Mouse (Mus musculus): ENCODE measurements at regions not wholly inside any gene's neighbourhood (a gene's known extent, or its start where the extent isn't known, plus 50 kb on each side); places are given as distances from the start of the nearest gene placed in this dataset.

- no peak for DNase-seq (ENCODE audit: low spot score in 2 of 2)
Observed at GRCm38 (mm10) chr7:129979337-129979736, 387.7 kb downstream of the Wdr11 start.

DNA sequence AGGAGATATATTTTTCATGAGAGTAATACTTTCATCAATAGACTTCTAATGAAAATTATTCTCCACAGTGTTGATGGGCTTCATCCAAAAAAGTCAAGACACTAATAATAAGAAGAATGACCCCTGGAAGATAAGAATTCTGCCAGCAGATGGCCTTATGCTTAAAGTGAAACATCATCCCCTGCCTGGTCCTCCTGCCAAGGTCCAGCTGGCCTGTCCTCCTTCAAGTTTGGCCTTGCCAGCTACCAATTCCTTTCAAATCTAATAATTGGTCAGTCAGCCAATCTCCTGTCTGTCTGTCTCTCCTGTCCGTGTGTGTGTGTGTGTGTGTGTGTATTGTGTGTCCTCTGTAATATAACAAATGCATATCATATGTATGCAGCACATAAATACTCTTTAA lies 388.8 kb downstream of the Wdr11 start:
- DNase-seq (ENCODE audit: low spot score in 2 of 2), result no peak

DNA sequence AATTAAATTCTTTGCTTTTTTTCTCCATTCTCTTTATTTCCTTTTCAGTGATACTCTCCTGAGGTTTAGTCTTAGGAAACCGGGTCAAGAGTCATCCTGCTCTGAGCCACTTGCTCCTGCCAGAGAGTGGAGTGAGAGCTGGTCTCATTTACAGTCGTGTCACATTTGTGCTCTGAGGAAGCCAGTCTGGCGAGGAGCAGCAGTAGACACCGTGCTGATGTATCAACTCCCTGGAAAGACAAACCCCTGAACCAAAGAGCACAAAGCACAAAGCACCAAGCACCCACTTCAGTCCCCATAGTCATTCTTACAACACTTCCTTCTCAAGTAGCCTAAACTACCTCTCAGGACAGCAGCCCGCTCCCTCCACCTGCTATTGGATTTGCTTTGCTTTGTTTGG lies 390.7 kb downstream of the Wdr11 start:
- DNase-seq (ENCODE audit: low spot score in 2 of 2), result no peak

GRCm38 (mm10) chr7:129983601-129984120 lies 392.0 kb downstream of the Wdr11 start:
- no peak for DNase-seq (ENCODE audit: low spot score in 2 of 2)

DNA sequence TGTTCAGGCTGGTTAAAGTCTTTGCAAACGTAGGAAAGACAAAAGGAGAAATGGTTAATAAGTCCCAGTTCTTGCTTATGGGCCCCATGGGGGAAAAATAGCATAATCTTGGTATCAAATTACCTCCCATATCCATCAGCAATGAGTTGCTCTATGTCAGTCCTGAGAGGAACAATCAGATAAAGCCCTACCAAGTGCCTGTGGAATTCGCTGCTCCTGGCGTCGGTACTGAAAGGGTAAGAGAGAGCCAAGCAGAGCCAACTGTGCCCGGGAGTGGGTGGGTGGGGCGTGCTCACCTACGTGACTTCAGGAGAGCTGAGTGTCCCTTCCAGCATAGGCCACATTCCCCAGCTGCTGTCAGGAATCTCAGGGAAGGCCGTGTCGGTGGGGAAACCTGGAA lies 392.7 kb downstream of the Wdr11 start:
- DNase-seq (ENCODE audit: low spot score in 2 of 2), result no peak

DNA sequence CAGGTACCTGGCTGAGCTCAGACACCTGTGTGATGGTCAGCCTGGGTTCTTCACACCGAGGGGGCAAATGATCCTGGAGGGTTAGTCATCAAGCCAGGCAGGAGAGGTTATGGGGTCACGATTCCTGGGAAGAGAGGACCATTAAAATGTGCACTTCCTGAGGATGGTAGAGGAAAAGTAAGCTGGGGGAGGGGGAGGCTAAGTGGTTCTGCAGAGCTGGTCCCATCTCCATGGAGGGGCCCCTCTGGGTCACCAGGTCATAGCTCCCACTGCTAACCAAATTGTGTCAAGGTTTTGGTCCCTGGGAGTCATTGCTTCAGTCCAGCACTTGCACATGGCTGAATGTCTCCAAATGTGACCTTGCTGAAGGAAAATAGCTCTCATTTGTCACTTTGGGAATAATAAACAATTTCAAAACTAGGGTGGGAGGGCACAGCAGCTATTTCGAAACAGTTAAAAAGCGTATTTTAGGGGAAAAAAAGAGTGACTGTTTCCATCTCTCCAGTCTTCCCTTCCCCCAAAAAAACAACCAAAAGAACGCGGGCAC lies 395.5 kb downstream of the Wdr11 start:
- DNase-seq (ENCODE audit: low spot score in 2 of 2), result no peak

DNA sequence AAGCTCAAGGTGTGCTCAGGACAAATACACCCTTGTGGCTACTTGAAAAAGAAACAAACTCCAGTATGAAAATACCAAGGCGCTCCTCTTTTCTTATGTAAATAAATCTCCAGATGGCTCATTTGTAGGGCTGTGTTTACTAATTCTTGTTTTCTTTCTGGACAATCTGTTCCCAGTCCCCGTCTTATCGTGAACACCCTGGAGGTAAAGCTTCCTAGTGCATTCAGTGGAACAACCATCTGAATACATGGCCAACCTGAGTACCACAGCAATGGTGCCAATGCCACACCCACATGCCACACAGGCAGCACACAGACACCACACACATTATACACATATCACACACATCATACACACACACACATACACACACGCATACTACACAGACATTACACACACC lies 396.1 kb downstream of the Wdr11 start:
- no peak for DNase-seq (ENCODE audit: low spot score in 2 of 2)

GRCm38 (mm10) chr7:129993446-129994223 lies 402.0 kb downstream of the Wdr11 start:
- no peak for DNase-seq (ENCODE audit: low spot score in 2 of 2)

GRCm38 (mm10) chr7:129995529-129995928 lies 403.9 kb downstream of the Wdr11 start:
- DNase-seq (ENCODE audit: low spot score in 2 of 2), result no peak

DNA sequence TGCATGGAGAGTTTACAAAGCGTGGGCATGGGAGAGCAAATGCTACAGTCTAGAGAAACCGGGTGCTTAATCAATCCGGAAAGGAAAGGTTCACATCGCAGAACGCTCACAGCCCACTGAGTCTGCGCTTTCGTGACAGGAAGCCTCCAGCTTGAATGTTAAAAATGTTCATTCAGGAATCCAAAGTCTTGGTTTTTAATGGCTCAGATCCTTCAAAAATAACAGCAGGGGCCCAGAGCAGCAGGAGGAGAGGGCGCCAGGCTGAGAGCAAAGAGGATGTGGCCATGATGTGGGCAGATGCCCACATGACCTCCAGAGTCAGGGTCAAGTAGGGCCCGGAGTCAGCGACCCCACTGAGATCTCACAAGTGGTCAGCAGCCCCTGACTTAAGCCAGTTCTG lies 409.4 kb downstream of the Wdr11 start:
- peak; percentile 33 to 50 for DNase-seq (ENCODE audit: low spot score in 2 of 2)

- DNase-seq (ENCODE audit: low spot score in 2 of 2), result no peak
Observed at GRCm38 (mm10) chr7:130002002-130002401, 410.3 kb downstream of the Wdr11 start.

- DNase-seq (ENCODE audit: low spot score in 2 of 2), result no peak
Observed at GRCm38 (mm10) chr7:130005406-130005805, 413.7 kb downstream of the Wdr11 start.

GRCm38 (mm10) chr7:130007993-130008583 lies 416.4 kb downstream of the Wdr11 start:
- DNase-seq (ENCODE audit: low spot score in 2 of 2), result no peak

DNA sequence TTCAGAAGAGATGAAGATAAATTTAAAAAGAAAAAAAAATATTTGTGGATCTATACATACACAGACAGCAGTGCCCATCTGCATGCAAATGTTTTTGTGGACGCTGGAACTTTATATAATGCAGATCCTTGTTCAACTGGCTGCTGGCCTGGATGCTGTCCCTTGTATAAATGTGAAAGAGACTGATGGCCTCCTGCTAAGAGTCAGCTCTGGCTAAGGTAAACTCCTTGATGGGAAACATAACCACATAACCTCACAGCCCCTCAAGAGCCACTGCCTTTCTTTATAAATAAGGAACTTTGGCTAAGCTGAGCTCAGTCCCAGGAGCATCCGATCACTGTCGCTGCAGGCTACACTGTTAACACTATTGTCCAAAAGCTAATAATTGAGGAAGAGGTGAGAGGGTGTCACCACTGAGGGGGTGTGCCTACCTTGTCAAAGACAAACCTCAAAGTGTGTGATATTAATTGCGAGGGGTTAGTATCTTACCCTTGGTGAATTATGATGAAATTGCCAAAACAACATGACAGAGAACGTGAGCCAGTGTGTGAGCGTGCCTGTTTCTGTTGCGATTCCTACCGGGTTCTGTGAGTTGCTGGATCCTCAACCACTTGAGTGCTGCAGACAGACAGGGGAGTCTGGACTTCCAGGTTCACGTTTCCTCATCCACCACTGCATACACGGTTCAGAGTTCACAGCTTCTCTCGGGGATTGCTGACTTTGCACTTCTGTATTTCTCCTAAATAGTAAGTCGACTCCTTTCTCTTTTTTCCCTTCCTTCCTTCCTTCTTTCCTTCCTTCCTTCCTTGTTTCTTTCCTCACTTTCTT lies 417.1 kb downstream of the Wdr11 start:
- no peak for DNase-seq (ENCODE audit: low spot score in 2 of 2)

DNA sequence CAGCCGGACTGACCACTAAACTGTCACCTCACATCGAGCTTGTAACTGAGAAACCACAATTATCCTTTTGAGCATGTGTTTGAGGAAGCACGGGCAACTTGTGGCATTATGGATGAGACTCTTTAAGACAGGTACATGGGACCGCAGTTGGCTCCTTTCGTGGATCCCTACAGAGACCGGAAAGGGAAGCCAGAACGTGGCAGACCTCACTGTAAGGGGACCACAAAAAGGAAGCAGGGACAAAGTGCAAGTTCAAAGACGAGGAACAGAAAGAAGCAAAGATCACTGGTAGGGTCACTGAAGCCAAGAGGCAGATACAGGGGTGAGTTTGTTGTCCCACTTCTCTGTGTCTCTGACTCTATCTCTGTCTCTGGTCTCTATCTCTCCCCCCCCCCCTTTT lies 420.4 kb downstream of the Wdr11 start:
- DNase-seq (ENCODE audit: low spot score in 2 of 2), result no peak

GRCm38 (mm10) chr7:130013109-130013508 lies 421.4 kb downstream of the Wdr11 start:
- no peak for DNase-seq (ENCODE audit: low spot score in 2 of 2)

DNA sequence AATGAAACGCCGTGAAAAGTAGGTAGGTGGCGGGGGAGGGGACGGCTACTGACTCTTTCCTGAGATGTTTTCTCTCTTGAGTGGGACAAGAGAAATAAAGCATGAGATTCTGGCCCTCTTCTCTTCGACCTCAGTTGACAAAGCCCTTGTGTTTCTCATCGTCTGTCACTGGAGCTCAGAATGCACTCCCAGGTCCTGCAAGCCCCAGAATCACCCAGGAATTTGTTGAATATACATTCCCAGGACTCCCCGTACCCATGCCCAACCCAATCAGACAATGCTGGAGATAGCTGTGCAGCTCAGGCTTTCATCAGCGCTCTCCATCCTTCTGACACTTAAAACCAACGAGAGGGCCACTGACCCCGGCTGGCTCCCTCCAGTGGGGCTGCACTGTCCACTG lies 422.9 kb downstream of the Wdr11 start:
- DNase-seq (ENCODE audit: low spot score in 2 of 2), result no peak

GRCm38 (mm10) chr7:130015375-130016014 lies 423.8 kb downstream of the Wdr11 start:
- DNase-seq (ENCODE audit: low spot score in 2 of 2), result no peak

- DNase-seq (ENCODE audit: low spot score in 2 of 2), result no peak
Observed at GRCm38 (mm10) chr7:130016015-130016874, 424.6 kb downstream of the Wdr11 start.

DNA sequence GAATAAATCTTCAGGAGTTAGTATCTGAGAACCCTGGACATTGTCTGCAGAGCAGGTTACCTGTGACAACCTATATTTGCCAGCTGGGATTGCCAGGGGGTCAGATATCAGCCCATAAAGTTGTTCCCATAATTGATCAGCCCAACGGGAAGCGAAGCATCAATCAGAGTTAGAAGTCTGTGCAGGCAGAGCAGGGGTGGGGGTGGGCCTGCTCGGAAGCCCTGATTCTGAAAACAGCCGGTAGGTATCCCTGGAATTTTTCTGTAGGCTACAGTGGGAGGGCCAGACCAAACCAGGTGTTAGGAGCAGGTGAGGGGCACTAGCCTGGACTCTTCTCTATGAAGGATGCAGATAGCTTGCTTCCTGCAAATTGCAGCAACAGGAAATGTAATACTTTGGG lies 427.2 kb downstream of the Wdr11 start:
- no peak for DNase-seq (ENCODE audit: low spot score in 2 of 2)
